Mouse (Mus musculus) brown adipose tissue, adult 24 weeks (tissue): Measurements from ENCODE around the gene Fam181b. TPM values are rescaled to one million over a fixed set of nuclear protein-coding genes. Genes with fewer than 3 reads are reported as not detected.
A peak's percentile ranks its signal among the peaks of the same experiment; 100 is the strongest.

ENCODE experiments used
- H3K27ac ChIP-seq: fragments of 200-500 bp; replicated peaks from 2 replicates; pipeline ENCODE4 v1.5.1; 2012; ENCODE audit warnings: low read depth, mild to moderate bottlenecking, low read length
- H3K4me1 ChIP-seq: fragments of 200-500 bp; 2 replicates; pipeline ENCODE4 v1.6.1; 2012; ENCODE audit warnings: low read length, mixed read lengths; ENCODE audit not compliant: control insufficient read depth, insufficient read depth, insufficient read length
- H3K4me3 ChIP-seq: fragments of 200-500 bp; 2 replicates; pipeline ENCODE4 v1.5.1; 2012; ENCODE audit warnings: low read depth, mild to moderate bottlenecking, low read length, moderate library complexity; ENCODE audit not compliant: insufficient read depth
- polyA plus RNA-seq: library from polyadenylated mRNA; stranded (reverse); fragments of >200 nt; gene quantifications from 2 replicates; pipeline ENCODE4 v1.2.4, GENCODE M21; 2012; ENCODE audit not compliant: missing spikeins, insufficient read depth, insufficient read length

Fam181b gene
- 0.67 and 2.5 TPM in 2 replicates for polyA plus RNA-seq

- Histone ChIP-seq H3K4me1 (peaks cover 5% of the 10 kb centered on the region), H3K4me3 (peak within 1 kb of the TSS; percentile 61), H3K27ac (0 out of 2 replicates have a peak within 1 kb of the TSS, but pooled peaks have one; percentile 39)
These were observed at the start of gene Fam181b for GRCm38 (mm10) chr7:93079785-93080730. Gene Fam181b, plus strand, starts transcription at chr7:93079865.

- H3K4me3 ChIP-seq, result no peak overlapping the region
- no peaks in the 10 kb centered on the region for H3K4me1 ChIP-seq
- no peak overlapping the region for H3K27ac ChIP-seq
These were observed 41.7 kb upstream of the Fam181b start for GRCm38 (mm10) chr7:93037763-93038471.

GRCm38 (mm10) chr7:93038472-93038828 is 41.2 kb upstream of the Fam181b start:
- H3K4me3 ChIP-seq, result no peak overlapping the region
- no peaks in the 10 kb centered on the region for H3K4me1 ChIP-seq
- H3K27ac ChIP-seq, result no peak overlapping the region

GRCm38 (mm10) chr7:93039542-93039941 is 40.1 kb upstream of the Fam181b start:
- Histone ChIP-seq H3K4me3 (no peak overlapping the region), H3K27ac (no peak overlapping the region), H3K4me1 (no peaks in the 10 kb centered on the region)

- Histone ChIP-seq H3K4me3 (no peak overlapping the region), H3K4me1 (no peaks in the 10 kb centered on the region), H3K27ac (no peak overlapping the region)
These were observed 35.3 kb upstream of the Fam181b start for GRCm38 (mm10) chr7:93044359-93044758.

- Histone ChIP-seq H3K4me3 (no peak overlapping the region), H3K4me1 (no peaks in the 10 kb centered on the region), H3K27ac (no peak overlapping the region)
These were observed 34.9 kb upstream of the Fam181b start for GRCm38 (mm10) chr7:93044788-93045187.

- no peak overlapping the region for H3K4me3 ChIP-seq
- no peak overlapping the region for H3K27ac ChIP-seq
- H3K4me1 ChIP-seq, result no peaks in the 10 kb centered on the region
These were observed 18.8 kb upstream of the Fam181b start for GRCm38 (mm10) chr7:93060831-93061230.

- Histone ChIP-seq H3K27ac (no peak overlapping the region), H3K4me3 (no peak overlapping the region), H3K4me1 (no peaks in the 10 kb centered on the region)
These were observed 17.9 kb upstream of the Fam181b start for GRCm38 (mm10) chr7:93061747-93062146.

- Histone ChIP-seq H3K4me3 (no peak overlapping the region), H3K27ac (no peak overlapping the region), H3K4me1 (no peaks in the 10 kb centered on the region)
These were observed 17.5 kb upstream of the Fam181b start for GRCm38 (mm10) chr7:93062189-93062588.

GRCm38 (mm10) chr7:93067464-93068015 is 12.1 kb upstream of the Fam181b start:
- no peak overlapping the region for H3K4me3 ChIP-seq
- H3K4me1 ChIP-seq, result no peaks in the 10 kb centered on the region
- no peak overlapping the region for H3K27ac ChIP-seq

- H3K4me1 ChIP-seq, result no peaks in the 10 kb centered on the region; the same call in 1 of the 2 replicates
- no peak overlapping the region for H3K27ac ChIP-seq
- no peak overlapping the region for H3K4me3 ChIP-seq
These were observed 3.2 kb upstream of the Fam181b start for GRCm38 (mm10) chr7:93076435-93076960.

GRCm38 (mm10) chr7:93079420-93079784 is 263 bp upstream of the Fam181b start:
- H3K27ac ChIP-seq, result no peak overlapping the region
- H3K4me3 ChIP-seq, result peak overlapping the region; percentile 61
- H3K4me1 ChIP-seq, result peaks cover 5% of the 10 kb centered on the region

GRCm38 (mm10) chr7:93080731-93081430 is 1.2 kb downstream of the Fam181b start:
- Histone ChIP-seq H3K27ac (peak overlapping the region; percentile 39; the same call in 1 of the 2 replicates), H3K4me3 (peak overlapping the region; percentile 61)

GRCm38 (mm10) chr7:93093371-93094058 is 13.8 kb downstream of the Fam181b start:
- Histone ChIP-seq H3K27ac (peak overlapping the region; percentile 69), H3K4me1 (no peaks in the 10 kb centered on the region), H3K4me3 (no peak overlapping the region)

More at GRCm38 (mm10) chr7:93080731-93081430, 1.2 kb downstream of the Fam181b start:
- peaks cover 5% of the 10 kb centered on the region for H3K4me1 ChIP-seq
